Mouse (Mus musculus) splenic B cell, adult 2 months (primary cell): Measurements from ENCODE around the gene Setx.
"Not testable (repeated sequence)": the region's sequence is repeated elsewhere in the genome, so short reads cannot be mapped to it uniquely, and the experiment has no call there.

ENCODE experiments used
- DNase-seq: peaks from one replicate; pipeline ENCODE4 v3.0.0-alpha.2; 2011; ENCODE audit warnings: low read depth, low spot score
- H3K27me3 ChIP-seq: 2 replicates; pipeline ENCODE4 v1.6.1; 2012; ENCODE audit warnings: mild to moderate bottlenecking, low read length, moderate library complexity, mixed read lengths; ENCODE audit not compliant: control insufficient read depth, poor library complexity, insufficient read depth, severe bottlenecking
- H3K36me3 ChIP-seq: 2 replicates; pipeline ENCODE4 v1.6.1; 2012; ENCODE audit warnings: mild to moderate bottlenecking, low read length, moderate library complexity, mixed read lengths; ENCODE audit not compliant: control insufficient read depth, poor library complexity, insufficient read depth, severe bottlenecking

Gene Setx

DNA sequence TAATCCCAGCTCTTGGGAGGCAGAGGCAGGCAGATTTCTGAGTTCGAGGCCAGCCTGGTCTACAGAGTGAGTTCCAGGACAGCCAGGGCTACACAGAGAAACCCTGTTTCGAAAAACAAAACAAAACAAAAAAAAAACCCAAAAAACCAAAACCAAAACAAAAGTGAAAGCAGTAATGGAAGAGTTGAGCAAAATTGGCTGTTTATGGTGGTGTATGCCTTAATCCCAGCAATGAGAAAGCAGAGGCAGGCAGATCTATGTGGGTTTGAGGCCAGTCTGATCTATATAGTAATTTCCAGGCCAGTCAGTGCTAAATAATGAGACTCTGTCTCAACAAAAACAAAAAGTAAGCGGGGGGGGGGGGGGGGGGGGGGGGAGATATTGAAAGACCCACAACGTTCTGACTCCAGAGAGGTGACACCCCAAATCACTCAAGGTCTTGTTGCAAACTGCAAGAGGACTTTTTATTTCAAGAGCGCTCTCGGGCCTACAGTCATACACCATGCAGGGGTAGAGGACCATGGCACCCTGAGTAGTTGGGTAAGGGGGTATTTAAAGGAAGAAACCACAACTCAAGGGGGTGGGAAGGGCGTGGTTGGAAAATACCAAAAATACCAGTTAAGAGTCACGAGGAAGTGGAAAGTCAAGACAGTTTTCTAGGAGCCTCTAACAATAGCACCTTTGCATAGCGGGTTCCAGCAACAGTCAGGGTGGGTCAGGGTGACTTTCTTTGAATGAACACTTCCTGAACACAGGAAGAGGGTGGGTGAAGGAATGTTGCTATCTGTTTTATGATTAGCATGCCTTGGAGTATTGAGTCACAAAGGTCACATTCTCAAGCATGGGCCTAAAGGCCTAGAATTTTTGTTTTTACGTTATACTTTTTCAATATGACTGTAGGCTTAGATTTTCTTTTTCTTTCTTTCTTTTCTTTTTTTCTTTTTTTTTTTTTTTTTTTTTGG, 21.3 kb upstream of the Setx start:
- not testable (repeated sequence) for H3K36me3 ChIP-seq, H3K27me3 ChIP-seq, DNase-seq

DNA sequence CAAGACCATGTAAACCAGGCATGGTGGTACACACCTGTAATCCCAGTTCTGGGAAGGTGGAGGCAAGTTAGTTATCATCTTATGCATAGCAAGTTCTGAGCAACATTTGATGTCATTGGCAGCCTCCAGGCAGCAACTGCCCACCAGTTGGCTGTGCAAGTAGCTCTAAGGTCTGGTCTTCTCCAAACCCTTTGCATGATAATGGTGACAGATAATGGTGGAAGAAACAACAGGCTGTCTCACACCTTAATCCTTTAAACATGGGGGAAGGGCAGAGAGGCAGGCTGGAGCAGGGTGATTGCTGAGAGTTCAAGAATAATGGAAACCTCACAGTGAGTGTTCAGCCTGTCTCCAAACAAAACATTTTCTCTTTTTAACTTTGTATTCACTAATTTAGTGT, 3.0 kb upstream of the Setx start:
- DNase-seq = no peak
- Histone ChIP-seq H3K36me3 (no peaks in the 10 kb centered on the region), H3K27me3 (no peaks in the 10 kb centered on the region)

DNA sequence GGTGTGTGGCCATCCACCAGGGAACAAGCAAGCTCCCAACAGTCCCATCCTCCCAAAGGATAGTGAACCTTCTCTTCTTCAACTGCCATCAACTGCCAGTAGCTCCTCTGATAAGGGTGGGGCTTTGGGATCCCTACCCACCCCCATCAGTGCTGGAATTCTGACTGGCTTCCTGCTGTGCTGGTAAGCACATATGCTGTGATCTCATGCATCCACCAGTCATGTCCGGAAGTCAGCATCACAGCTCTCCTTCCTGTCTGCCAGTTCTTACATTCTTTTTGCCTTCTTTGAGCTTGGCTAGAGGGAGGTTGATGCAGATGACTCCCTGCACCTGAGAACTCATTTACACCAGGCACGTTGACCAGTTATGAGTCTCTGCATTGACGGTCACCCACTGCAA, 1.5 kb upstream of the Setx start:
- DNase-seq = peak; percentile 19
- Histone ChIP-seq H3K27me3 (no peaks in the 10 kb centered on the region), H3K36me3 (no peaks in the 10 kb centered on the region)

DNA sequence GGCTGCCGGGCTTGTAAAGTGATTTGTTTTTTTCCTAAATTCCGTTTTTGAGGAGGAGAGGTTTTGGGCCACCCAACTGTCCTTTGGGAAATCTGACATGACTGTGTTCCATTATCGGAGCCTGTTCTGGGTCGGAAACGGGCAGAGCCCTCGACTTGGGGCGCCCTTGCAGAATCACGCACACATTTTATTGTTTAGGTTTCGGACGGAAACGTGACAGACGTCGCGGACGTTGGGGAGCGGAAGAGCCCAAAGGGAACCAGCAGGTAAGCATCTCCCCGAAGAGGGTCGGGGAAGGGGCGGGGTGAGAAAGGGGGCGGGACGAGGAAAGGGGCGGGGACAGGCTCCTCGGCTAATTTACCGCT, 572 bp downstream of the Setx start:
- 0 out of 2 replicates have a peak, but pooled peaks cover 4% of the 10 kb centered on the region for H3K36me3 ChIP-seq
- no peaks in the 10 kb centered on the region for H3K27me3 ChIP-seq
- no peak for DNase-seq

DNA sequence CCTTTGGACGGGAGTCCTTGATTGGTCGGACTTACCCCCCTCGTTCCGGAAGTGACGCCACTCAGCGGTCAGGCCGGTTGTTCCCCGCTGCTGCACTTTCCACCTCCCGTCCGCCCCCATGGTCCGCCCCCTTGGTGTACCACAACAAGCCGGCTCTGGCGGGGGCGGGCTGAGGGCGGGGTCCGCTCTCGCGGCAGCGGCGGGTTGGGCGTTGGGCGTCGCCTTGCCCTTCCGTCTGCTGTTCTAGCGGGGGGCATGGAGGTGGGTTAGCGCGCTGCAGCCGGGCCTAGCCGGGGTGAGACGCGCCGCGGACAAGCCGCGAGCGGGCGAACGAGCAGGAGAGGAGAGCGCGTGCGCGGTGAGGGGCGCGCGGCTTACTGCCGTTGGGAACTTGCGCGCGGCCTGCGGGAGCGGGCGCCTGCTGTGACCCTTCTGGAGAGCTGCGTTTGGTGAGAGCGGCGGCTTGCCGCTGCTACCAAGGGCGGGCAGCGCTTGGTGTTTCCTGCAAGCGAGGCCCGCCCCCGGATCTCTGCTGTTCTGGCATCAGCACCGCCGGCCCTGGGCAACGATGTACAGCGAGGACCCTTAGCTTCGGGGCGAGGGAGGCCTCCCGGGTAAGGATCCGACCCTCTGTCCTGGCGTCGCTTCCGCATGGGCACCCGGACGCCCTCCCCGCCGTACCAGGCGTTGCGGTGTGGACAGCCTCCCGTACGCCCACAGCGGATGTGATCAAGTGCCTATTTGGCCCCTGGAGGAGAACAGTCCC, 1.1 kb downstream of the Setx start:
- peak; percentile 100 for DNase-seq
- peaks cover 4% of the 10 kb centered on the region; the same call in 1 of the 2 replicates for H3K36me3 ChIP-seq
- no peaks in the 10 kb centered on the region for H3K27me3 ChIP-seq

DNA sequence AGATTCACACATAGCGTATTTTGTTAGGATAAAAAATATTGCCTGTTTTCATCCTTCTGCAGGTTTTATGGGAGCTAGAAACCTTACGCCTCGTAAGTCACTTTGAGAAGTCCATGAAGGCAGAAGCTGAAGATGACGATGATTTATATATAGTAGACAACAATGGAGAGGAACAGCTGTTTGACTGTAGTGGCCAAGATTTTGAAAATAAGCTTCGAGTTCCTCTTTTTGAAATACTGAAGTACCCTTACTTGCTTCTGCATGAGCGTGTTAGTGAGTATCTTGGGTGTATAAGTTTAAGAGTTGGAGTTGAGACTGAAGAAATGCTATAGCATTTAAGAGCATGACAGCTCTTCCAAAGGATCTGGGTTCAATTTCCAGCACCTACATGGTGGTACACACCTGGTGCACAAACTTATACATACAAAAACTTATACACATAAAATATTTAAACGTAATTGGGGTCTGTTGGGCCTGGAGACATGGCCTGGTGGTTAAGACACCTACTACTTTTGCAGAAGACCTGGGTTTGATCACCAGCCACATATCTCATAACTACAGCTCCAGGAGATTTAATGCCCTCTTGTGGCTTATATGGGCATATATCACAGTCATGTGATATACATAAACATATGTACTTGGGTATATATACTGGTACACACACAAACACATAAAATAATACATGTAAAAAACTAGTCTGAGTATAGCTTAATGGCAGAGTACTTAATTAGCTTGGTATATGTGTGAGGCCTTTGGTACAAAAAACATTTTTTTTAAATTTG, 6.3 kb downstream of the Setx start:
- peak; percentile 37 for DNase-seq
- Histone ChIP-seq H3K27me3 (no peaks in the 10 kb centered on the region), H3K36me3 (peaks cover 10% of the 10 kb centered on the region; the same call in 1 of the 2 replicates)

DNA sequence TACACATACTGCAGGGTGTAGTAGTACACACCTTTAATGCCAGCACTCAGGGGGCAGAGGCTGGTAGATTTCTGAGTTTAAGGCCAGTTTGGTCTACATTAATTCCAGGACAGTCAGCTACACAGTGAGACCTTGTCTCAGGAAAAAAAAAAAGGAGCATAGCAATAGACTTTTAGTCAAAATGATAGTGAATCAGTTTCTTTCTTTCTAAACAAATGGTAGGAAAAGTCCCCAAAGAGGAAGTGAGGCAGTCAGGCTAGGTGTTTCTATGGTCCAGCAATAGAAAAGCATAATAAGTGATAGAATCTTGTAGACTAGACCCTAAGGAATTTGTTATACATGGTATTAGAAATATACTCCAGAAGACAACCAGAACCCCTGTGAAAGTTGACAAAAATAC, 11.2 kb downstream of the Setx start:
- Histone ChIP-seq H3K36me3 (peaks cover 13% of the 10 kb centered on the region), H3K27me3 (no peaks in the 10 kb centered on the region)
- DNase-seq = no peak

DNA sequence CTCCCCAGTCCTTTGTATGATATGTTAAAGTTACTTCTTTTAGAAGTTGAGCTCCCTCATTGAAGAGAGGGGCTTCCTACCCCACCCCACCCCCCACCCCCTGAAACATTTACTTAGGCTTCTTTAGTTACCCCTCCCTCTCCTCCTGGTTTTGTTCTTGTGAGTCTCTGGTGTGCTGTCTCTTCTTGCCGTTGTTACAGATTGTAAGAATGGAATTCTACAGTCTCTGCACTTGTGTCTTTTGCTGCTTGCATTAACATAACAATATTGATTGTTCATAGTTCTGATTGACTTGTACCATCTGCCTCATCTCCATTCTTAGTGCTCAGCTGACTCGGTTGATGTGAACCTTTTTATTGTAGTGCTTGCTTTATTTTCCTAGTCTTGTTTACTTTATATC, 28.0 kb downstream of the Setx start:
- Histone ChIP-seq H3K27me3 (no peaks in the 10 kb centered on the region), H3K36me3 (peaks cover 23% of the 10 kb centered on the region)
- no peak for DNase-seq

DNA sequence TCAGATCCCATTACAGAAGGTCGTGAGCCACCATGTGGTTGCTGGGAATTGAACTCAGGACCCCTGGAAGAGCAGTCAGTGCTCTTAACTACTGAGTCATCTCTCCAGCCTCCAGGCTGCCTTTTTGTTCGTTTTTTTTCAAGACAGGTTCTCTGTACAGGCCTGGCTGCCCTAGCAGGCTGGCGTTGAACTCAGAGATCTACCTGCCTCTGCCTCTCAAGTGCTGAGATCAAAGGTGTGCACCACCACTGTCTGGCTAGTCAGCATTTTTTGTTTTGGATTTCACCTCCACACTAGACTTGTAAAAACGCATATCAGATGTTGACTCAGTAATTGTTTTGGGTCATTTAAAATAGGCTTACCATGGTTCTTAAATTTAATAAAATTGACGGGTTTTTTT, 44.1 kb downstream of the Setx start:
- no peak for DNase-seq
- no peaks in the 10 kb centered on the region for H3K27me3 ChIP-seq
- H3K36me3 ChIP-seq = peaks cover 24% of the 10 kb centered on the region

DNA sequence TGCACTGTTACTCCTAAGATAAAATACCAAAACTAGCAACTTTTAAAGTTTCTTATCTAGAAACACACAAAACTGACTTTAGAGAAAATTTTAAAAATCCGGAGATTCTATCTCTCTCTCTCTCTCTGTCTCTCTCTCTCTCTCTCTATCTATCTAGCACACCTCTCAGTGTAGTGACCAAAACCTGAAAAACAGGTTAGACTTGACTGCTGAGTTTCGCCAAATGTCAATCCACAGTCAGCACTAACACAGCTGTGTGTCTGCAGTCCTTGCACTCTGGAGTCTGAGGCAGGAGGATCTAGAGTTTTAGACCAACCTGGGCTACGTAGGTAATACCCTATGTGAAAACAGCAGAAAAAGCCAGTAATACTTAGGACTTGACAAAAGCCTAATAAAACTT, 50.9 kb downstream of the Setx start:
- DNase-seq = no peak
- Histone ChIP-seq H3K36me3 (peaks cover 30% of the 10 kb centered on the region), H3K27me3 (no peaks in the 10 kb centered on the region)

DNA sequence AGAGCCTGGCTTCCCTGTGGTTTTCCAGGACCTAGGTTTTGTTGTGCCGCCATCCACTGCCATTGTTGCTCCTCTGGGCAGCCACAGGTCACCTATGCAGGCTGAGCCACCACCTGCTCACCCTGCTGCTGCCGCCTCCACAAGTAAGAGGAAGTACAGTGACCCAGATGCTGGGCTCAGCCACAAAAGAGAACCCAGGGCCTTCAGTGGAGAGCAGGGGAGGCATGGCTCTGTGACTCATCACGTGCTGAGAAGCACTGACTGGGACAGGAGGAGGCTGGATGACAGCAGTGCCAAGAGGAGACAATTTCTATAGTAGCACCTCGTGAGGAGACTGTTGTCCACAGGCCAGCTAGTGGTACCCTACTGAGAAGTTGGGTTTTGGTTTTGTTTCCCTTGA, 55.8 kb downstream of the Setx start:
- DNase-seq = no peak
- Histone ChIP-seq H3K36me3 (peaks cover 12% of the 10 kb centered on the region), H3K27me3 (no peaks in the 10 kb centered on the region)

DNA sequence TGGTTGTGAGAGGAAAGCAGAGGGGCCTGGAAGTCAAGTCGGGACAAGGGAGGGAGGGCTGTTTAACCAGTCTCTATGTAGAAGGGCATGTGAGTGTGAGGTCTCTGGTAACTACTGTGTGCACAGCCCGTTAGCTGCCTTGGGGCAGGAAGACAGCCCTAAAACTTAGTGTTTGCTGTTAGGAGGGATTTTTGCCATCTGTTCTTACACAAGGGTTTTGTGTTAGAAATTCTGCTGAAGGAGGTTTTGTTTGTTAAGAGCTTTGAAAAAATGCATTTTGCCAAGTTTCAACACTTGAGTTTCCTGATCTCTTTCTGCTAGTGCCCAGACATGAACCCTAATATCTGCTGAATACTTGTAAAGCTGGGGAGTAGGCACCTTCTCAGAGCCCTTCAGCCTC, 57.1 kb downstream of the Setx start:
- Histone ChIP-seq H3K27me3 (no peaks in the 10 kb centered on the region), H3K36me3 (peaks cover 10% of the 10 kb centered on the region)
- DNase-seq = no peak

DNA sequence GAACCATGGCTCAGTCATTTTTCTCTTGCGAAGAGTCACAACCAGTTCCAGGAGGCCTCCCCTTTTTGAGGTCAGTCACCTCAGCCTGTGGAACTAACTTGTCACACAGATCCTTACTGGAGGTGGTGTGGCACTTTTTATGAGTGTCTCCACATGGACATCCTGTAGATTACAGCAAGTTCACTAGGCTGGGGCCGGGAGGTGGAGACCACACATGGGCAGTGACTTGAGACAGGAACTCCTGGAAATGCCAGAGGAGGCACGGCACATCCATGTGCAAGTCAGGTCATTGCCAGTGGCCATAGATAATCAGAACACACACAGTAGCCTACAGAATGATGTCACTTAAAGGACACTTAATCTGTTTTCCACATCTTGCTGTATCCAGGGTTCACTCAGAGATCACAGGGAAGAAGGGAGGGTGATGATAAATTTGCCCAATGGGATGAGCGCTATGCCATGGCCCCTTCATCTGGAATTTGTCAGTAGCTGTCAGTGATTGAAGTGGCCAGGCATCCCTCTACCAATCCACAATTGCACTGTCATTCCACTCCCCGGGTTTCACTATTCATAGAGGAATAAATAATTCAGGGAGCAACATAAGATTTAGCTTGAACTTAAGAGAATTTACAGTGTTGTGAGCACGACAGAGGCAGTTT, 59.4 kb downstream of the Setx start:
- peaks cover 7% of the 10 kb centered on the region for H3K36me3 ChIP-seq
- no peak for DNase-seq
- no peaks in the 10 kb centered on the region for H3K27me3 ChIP-seq

DNA sequence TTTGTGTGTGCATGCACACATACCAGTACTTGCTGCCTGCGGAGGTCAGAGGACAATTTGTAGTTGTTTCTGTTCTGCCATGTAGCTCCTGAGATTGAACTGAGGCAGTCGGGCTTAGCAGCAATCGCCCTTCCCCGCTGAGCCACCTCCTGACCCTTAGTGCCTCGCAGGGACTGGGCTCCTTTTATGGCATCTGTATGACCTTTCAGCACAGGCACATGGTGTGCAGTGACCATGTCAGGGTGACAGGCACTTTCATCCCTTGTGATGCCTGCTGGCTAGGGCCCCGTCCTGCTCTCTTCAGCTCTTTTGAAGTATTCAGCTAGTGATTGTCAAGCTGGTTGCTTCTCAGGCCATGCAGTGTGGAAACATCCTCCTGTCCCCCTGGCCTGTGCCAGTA, 62.2 kb downstream of the Setx start:
- no peak for DNase-seq

More for the DNA sequence above, 62.2 kb downstream of the Setx start:
- Histone ChIP-seq H3K27me3 (no peaks in the 10 kb centered on the region), H3K36me3 (0 out of 2 replicates have a peak, but pooled peaks cover 2% of the 10 kb centered on the region)
